Mouse (Mus musculus): ENCODE results near the gene Cypt4.
"Not testable (repeated sequence)": the region's sequence is repeated elsewhere in the genome, so short reads cannot be mapped to it uniquely, and the experiment has no call there.

Cypt4 gene

DNA sequence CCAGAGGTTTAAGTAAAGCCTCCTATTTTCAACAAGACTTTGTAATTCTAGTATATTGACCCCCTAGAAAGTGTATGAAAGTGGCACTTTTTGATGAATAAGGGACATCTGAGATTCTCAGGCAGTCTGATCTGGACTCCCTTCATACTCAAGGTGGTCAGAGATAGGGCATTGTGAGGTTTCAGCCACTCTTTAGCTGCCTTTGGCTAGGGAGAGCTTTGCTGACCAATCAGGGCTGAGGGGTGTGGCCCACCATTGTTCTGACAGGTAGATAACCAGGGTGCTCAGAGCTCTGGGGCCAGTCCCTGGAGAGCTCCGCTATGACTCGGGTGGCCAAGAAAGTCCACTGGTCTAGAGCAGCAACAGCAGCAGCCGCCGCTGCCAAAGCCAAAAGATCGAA, at the start of gene Cypt4:
Gene Cypt4, plus strand, starts transcription at position 301 of the 400 bp plus-strand sequence.
- DNase-seq (ENCODE audit: low spot score in 2 of 2), result no peak

DNA sequence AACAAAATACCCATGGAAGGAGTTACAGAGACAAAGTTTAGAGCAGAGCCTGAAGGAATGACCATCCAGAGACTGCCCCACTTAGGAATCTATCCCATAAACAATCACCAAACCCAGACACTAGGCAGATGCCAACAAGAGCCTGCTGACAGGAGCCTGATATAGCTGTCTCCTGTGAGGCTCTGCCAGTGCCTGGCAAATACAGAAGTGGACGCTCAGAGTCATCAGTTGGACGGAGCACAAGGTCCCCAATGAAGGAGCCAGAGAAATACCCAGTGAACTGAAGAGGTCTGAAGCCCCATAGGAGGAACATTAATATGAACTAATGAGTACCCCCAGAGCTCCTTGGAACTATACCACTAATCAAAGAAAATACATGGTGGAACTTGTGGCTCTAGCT, 12.3 kb downstream of the Cypt4 start:
- DNase-seq (ENCODE audit: low spot score in 2 of 2), result not testable (repeated sequence)

All from right cerebral cortex, postnatal 36 days (tissue).